ENCODE assay signal across 8 mouse cellular contexts in genomic region chr12:28589090-28589868, GRCm38 (mm10). TPM values are rescaled to one million over a fixed set of nuclear protein-coding genes. Genes with fewer than 3 reads are reported as not detected.
DNase-seq lines count a peak whose midpoint lies in the region; ATAC-seq lines count a peak whose summit lies in the region.

No protein-coding gene starts in this region.

- H3K27ac ChIP-seq in embryonic facial prominence, embryonic 13.5 days, result no peak overlapping the region
- no peak overlapping the region for H3K27ac ChIP-seq in limb, embryonic 13.5 days
- peak overlapping the region; percentile 82 for H3K27ac ChIP-seq in midbrain, embryonic 16.5 days (ENCODE audit: low read length)

- H3K36me3 ChIP-seq in embryonic facial prominence, embryonic 13.5 days, result no peaks in the 10 kb centered on the region
- no peaks in the 10 kb centered on the region for H3K36me3 ChIP-seq in limb, embryonic 13.5 days
- H3K36me3 ChIP-seq in midbrain, embryonic 16.5 days (ENCODE audit: control insufficient read depth, insufficient read depth, low read length), result no peaks in the 10 kb centered on the region

- H3K4me3 ChIP-seq in embryonic facial prominence, embryonic 13.5 days, result peak overlapping the region; percentile 51
- peak overlapping the region; percentile 52 for H3K4me3 ChIP-seq in limb, embryonic 13.5 days
- peak overlapping the region; percentile 39 for H3K4me3 ChIP-seq in midbrain, embryonic 16.5 days (ENCODE audit: low read depth, low read length)

- WGBS in embryonic facial prominence, embryonic 13.5 days, result 8% methylated on average over 24 of the region's 24 CpGs
- WGBS in limb, embryonic 13.5 days, result 9% methylated on average over 24 of the region's 24 CpGs
- 8% methylated on average over 24 of the region's 24 CpGs for WGBS in midbrain, embryonic 16.5 days

- H3K9ac ChIP-seq in embryonic facial prominence, embryonic 13.5 days, result peak overlapping the region; percentile 61
- H3K9ac ChIP-seq in limb, embryonic 13.5 days, result peak overlapping the region; percentile 63
- H3K9ac ChIP-seq in midbrain, embryonic 16.5 days (ENCODE audit: low read depth, low read length), result peak overlapping the region; percentile 65

- H3K4me1 ChIP-seq in embryonic facial prominence, embryonic 13.5 days, result peaks cover 4% of the 10 kb centered on the region; the same call in 1 of the 2 replicates
- 0 out of 2 replicates have a peak, but pooled peaks cover 5% of the 10 kb centered on the region for H3K4me1 ChIP-seq in limb, embryonic 13.5 days
- H3K4me1 ChIP-seq in midbrain, embryonic 16.5 days (ENCODE audit: control insufficient read depth, insufficient read depth, low read length), result peaks cover 31% of the 10 kb centered on the region

- peaks cover 15% of the 10 kb centered on the region for H3K27me3 ChIP-seq in embryonic facial prominence, embryonic 13.5 days
- peaks cover 29% of the 10 kb centered on the region; the same call in 1 of the 2 replicates for H3K27me3 ChIP-seq in limb, embryonic 13.5 days
- no peaks in the 10 kb centered on the region for H3K27me3 ChIP-seq in midbrain, embryonic 16.5 days (ENCODE audit: control insufficient read depth, insufficient read depth, low read depth, low read length)

- ATAC-seq in embryonic facial prominence, embryonic 13.5 days (ENCODE audit: insufficient number of reproducible peaks, insufficient read depth, low FRiP score, low TSS enrichment, low read depth), result peak; percentile 83; the same call in 1 of the 2 replicates
- peak; percentile 90 for ATAC-seq in limb, embryonic 13.5 days (ENCODE audit: low FRiP score, low read depth)
- ATAC-seq in midbrain, embryonic 16.5 days, result peak; percentile 94

- no peaks in the 10 kb centered on the region for H3K9me3 ChIP-seq in embryonic facial prominence, embryonic 13.5 days
- H3K9me3 ChIP-seq in limb, embryonic 13.5 days, result no peaks in the 10 kb centered on the region
- no peaks in the 10 kb centered on the region for H3K9me3 ChIP-seq in midbrain, embryonic 16.5 days (replicated peaks; ENCODE audit: control insufficient read depth, low read length, poor library complexity, severe bottlenecking)

- peak overlapping the region; percentile 67 for H3K4me2 ChIP-seq in embryonic facial prominence, embryonic 13.5 days
- peak overlapping the region; percentile 68 for H3K4me2 ChIP-seq in limb, embryonic 13.5 days (replicated peaks)
- peak overlapping the region; percentile 72 for H3K4me2 ChIP-seq in midbrain, embryonic 16.5 days (ENCODE audit: low read length)

- peak; percentile 82 for DNase-seq in A20 (ENCODE audit: low read depth, low spot score)
- peak; percentile 63 to 69 for DNase-seq in adrenal gland, postnatal 4 days (ENCODE audit: low spot score in 2 of 2)
- peak; percentile 81 for DNase-seq in heart, adult 8-10 months (ENCODE audit: low spot score)
- DNase-seq in kidney, adult 9 months, result peak; percentile 84
- DNase-seq in spleen, postnatal 14 days (ENCODE audit: low spot score in 2 of 2), result peak; percentile 22 to 51

RNA-seq across cellular contexts. Expression of gene Allc, which starts 7.0 kb away (rescaled TPM):
- total RNA-seq in adrenal gland, postnatal 4 days (2021), result not detected
- polyA plus RNA-seq in embryonic facial prominence, embryonic 13.5 days (2015; fragmentation: Nextera tagmentation; extraction: Ambion mirVana), result not detected in 2 replicates
- not detected for total RNA-seq in heart, adult 8-10 months (2022)
- not detected in 2 replicates for polyA plus RNA-seq in limb, embryonic 13.5 days (2015; fragmentation: Nextera tagmentation; extraction: Ambion mirVana)
- polyA plus RNA-seq in midbrain, embryonic 16.5 days (2015; fragmentation: Nextera tagmentation; extraction: Ambion mirVana), result 0.30 and 0.39 TPM in 2 replicates

RNA-seq across cellular contexts. Expression of gene Colec11, which starts 33.9 kb away (rescaled TPM):
- total RNA-seq in adrenal gland, postnatal 4 days (2021), result 1 to 10 TPM; 4.8 to 9.4 TPM
- 0.30 TPM in 1 of 2 replicates, not detected in the other for polyA plus RNA-seq in embryonic facial prominence, embryonic 13.5 days (2015; fragmentation: Nextera tagmentation; extraction: Ambion mirVana)
- 10 to 100 TPM; 11.8 to 18.1 (median 14.3) TPM for total RNA-seq in heart, adult 8-10 months (2022)
- polyA plus RNA-seq in limb, embryonic 13.5 days (2015; fragmentation: Nextera tagmentation; extraction: Ambion mirVana), result 0.17 and 0.31 TPM in 2 replicates
- polyA plus RNA-seq in midbrain, embryonic 16.5 days (2015; fragmentation: Nextera tagmentation; extraction: Ambion mirVana), result 0.67 and 1.2 TPM in 2 replicates

RNA-seq across cellular contexts. Expression of gene Dcdc2c, which starts 37.1 kb away (rescaled TPM):
- total RNA-seq in adrenal gland, postnatal 4 days (2021), result under 1 TPM; 0.37 to 0.42 TPM
- polyA plus RNA-seq in embryonic facial prominence, embryonic 13.5 days (2015; fragmentation: Nextera tagmentation; extraction: Ambion mirVana), result 0.18 TPM in 1 of 2 replicates, not detected in the other
- total RNA-seq in heart, adult 8-10 months (2022), result not detected
- polyA plus RNA-seq in limb, embryonic 13.5 days (2015; fragmentation: Nextera tagmentation; extraction: Ambion mirVana), result 0.13 and 0.28 TPM in 2 replicates
- polyA plus RNA-seq in midbrain, embryonic 16.5 days (2015; fragmentation: Nextera tagmentation; extraction: Ambion mirVana), result not detected in 2 replicates

RNA-seq across cellular contexts. Expression of gene Rps7, which starts 46.5 kb away (rescaled TPM):
- total RNA-seq in adrenal gland, postnatal 4 days (2021), result 100 to 1,000 TPM; 657 to 756 TPM
- polyA plus RNA-seq in embryonic facial prominence, embryonic 13.5 days (2015; fragmentation: Nextera tagmentation; extraction: Ambion mirVana), result 763 and 839 TPM in 2 replicates
- total RNA-seq in heart, adult 8-10 months (2022), result 100 to 1,000 TPM; 211 to 303 (median 290) TPM
- 682 and 708 TPM in 2 replicates for polyA plus RNA-seq in limb, embryonic 13.5 days (2015; fragmentation: Nextera tagmentation; extraction: Ambion mirVana)
- 389 and 390 TPM in 2 replicates for polyA plus RNA-seq in midbrain, embryonic 16.5 days (2015; fragmentation: Nextera tagmentation; extraction: Ambion mirVana)
